Mouse (Mus musculus): ENCODE data around the gene Gm26558.

Gene Gm26558

GRCm38 (mm10) chr2:70648271-70648670 is 13.6 kb downstream of the Gm26558 start:
- no peak for DNase-seq (ENCODE audit: low spot score)

- no peak for DNase-seq (ENCODE audit: low spot score)
Observed at GRCm38 (mm10) chr2:70647681-70648080, 14.2 kb downstream of the Gm26558 start.

- DNase-seq (ENCODE audit: low spot score) = no peak
Observed at GRCm38 (mm10) chr2:70645266-70645780, 16.6 kb downstream of the Gm26558 start.

GRCm38 (mm10) chr2:70642971-70643565 is 18.8 kb downstream of the Gm26558 start:
- peak; percentile 81 for DNase-seq (ENCODE audit: low spot score)

GRCm38 (mm10) chr2:70640968-70641367 is 20.9 kb downstream of the Gm26558 start:
- DNase-seq (ENCODE audit: low spot score) = no peak

- DNase-seq (ENCODE audit: low spot score) = no peak
Observed at GRCm38 (mm10) chr2:70634028-70634690, 27.7 kb downstream of the Gm26558 start.

GRCm38 (mm10) chr2:70632412-70632811 is 29.5 kb downstream of the Gm26558 start:
- DNase-seq (ENCODE audit: low spot score) = no peak

GRCm38 (mm10) chr2:70631321-70631720 is 30.6 kb downstream of the Gm26558 start:
- DNase-seq (ENCODE audit: low spot score) = no peak

GRCm38 (mm10) chr2:70629921-70630320 is 32.0 kb downstream of the Gm26558 start:
- DNase-seq (ENCODE audit: low spot score) = no peak

GRCm38 (mm10) chr2:70629339-70629761 is 32.6 kb downstream of the Gm26558 start:
- no peak for DNase-seq (ENCODE audit: low spot score)

GRCm38 (mm10) chr2:70628397-70628796 is 33.5 kb downstream of the Gm26558 start:
- no peak for DNase-seq (ENCODE audit: low spot score)

- DNase-seq (ENCODE audit: low spot score) = no peak
Observed at GRCm38 (mm10) chr2:70625761-70626160, 36.1 kb downstream of the Gm26558 start.

GRCm38 (mm10) chr2:70622244-70622643 is 39.7 kb downstream of the Gm26558 start:
- DNase-seq (ENCODE audit: low spot score) = no peak

GRCm38 (mm10) chr2:70620225-70620624 is 41.7 kb downstream of the Gm26558 start:
- DNase-seq (ENCODE audit: low spot score) = peak; percentile 37

GRCm38 (mm10) chr2:70619232-70619835 is 42.6 kb downstream of the Gm26558 start:
- no peak for DNase-seq (ENCODE audit: low spot score)

GRCm38 (mm10) chr2:70616617-70617016 is 45.3 kb downstream of the Gm26558 start:
- DNase-seq (ENCODE audit: low spot score) = no peak

GRCm38 (mm10) chr2:70616076-70616475 is 45.8 kb downstream of the Gm26558 start:
- DNase-seq (ENCODE audit: low spot score) = no peak

- no peak for DNase-seq (ENCODE audit: low spot score)
Observed at GRCm38 (mm10) chr2:70614745-70615351, 47.1 kb downstream of the Gm26558 start.
